Mouse (Mus musculus) kidney, postnatal 0 days (tissue): ENCODE measurements around the gene Padi1. TPM values are rescaled to one million over a fixed set of nuclear protein-coding genes. Genes with fewer than 3 reads are reported as not detected.

ENCODE experiments used
- ATAC-seq: fragments of 200-750 bp; cut with Nextera tagmentation; replicated peaks from 2 replicates; pipeline ENCODE4 v1.8.0; 2017; ENCODE audit warnings: low read depth, moderate number of reproducible peaks, moderate TSS enrichment, moderate library complexity; ENCODE audit not compliant: low FRiP score
- DNase-seq: peaks from one replicate; pipeline ENCODE4 v3.0.0-alpha.2; 2016; ENCODE audit warnings: low spot score
- H3K27ac ChIP-seq: fragments of 300-500 bp; sonication (generic); 2 replicates; pipeline ENCODE4 v1.5.1; 2014; ENCODE audit warnings: mild to moderate bottlenecking
- H3K27me3 ChIP-seq: fragments of 300-500 bp; sonication (generic); 2 replicates; pipeline ENCODE4 v1.6.1; 2014; ENCODE audit warnings: low read length, mixed read lengths; ENCODE audit not compliant: insufficient read depth
- H3K36me3 ChIP-seq: fragments of 300-500 bp; sonication (generic); 2 replicates; pipeline ENCODE4 v1.6.1; 2014; ENCODE audit warnings: low read length, mixed read lengths; ENCODE audit not compliant: insufficient read depth
- H3K4me1 ChIP-seq: fragments of 300-500 bp; sonication (generic); replicated peaks from 2 replicates; pipeline ENCODE4 v1.6.1; 2014; ENCODE audit warnings: antibody characterized with exemption, low read length, mixed read lengths; ENCODE audit not compliant: insufficient read depth
- H3K4me2 ChIP-seq: fragments of 300-500 bp; sonication (generic); 2 replicates; pipeline ENCODE4 v1.6.1; 2014; ENCODE audit warnings: mild to moderate bottlenecking, low read length, moderate library complexity, mixed read lengths
- H3K4me3 ChIP-seq: fragments of 300-500 bp; sonication (generic); replicated peaks from 2 replicates; pipeline ENCODE4 v1.5.1; 2014; ENCODE audit warnings: low read depth, low read length
- H3K9ac ChIP-seq: fragments of 300-500 bp; sonication (generic); 2 replicates; pipeline ENCODE4 v1.6.1; 2014; ENCODE audit warnings: low read depth, low read length
- H3K9me3 ChIP-seq: fragments of 300-500 bp; sonication (generic); replicated peaks from 2 replicates; pipeline ENCODE4 v1.6.1; 2016; ENCODE audit warnings: low read length, inconsistent platforms, mixed read lengths
- CTCF ChIP-seq: IDR thresholded peaks from 2 replicates; pipeline ENCODE4 v1.5.1; 2016; ENCODE audit warnings: antibody characterized with exemption, low read depth, mild to moderate bottlenecking, moderate library complexity
- WGBS: fragments of 180-500 bp; shearing (Covaris S2); extraction: QIAGEN DNeasy Blood & Tissue Kit; methylation state at CpG from one replicate; pipeline ENCODE4 v1.1.7; 2014; 5-methylcytosine and 5-hydroxymethylcytosine counted together
- polyA plus RNA-seq: library from polyadenylated mRNA; unstranded; fragments of >200 nt; fragmentation: Nextera tagmentation; extraction: Ambion mirVana; gene quantifications from 2 replicates; pipeline ENCODE4 v1.2.1, GENCODE M21; 2015

Padi1 gene
- polyA plus RNA-seq, 1 experiment from 2014 or later, result 0.28 TPM

DNA sequence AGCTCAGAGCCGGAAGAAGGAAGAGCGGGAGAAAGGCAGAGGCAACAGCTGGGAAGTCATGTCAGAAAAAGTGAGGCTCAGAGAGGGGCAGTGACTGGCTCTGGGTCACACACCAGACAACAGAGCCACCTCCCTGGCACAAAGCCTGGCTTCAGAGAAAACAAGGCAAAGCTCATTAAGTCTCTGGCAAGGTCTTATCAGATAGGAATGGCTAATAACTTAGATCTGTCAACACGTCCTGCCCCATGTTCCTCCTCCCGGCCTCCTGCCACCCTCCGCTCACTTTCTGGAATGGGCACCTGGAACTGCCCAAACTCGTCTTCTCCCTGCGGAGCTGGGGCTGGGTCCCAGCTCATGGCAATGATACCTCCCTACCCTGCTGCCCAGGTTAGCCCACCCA lies 12.2 kb upstream of the Padi1 start:
- no peak overlapping the region for H3K4me2 ChIP-seq
- H3K4me1 ChIP-seq, result no peaks in the 10 kb centered on the region
- H3K4me3 ChIP-seq, result no peak overlapping the region
- ATAC-seq (no peak), DNase-seq (no peak)
- WGBS, result 72% methylated on average over 7 of the region's 7 CpGs
- no peak for TF ChIP-seq CTCF
- no peaks in the 10 kb centered on the region for H3K36me3 ChIP-seq
- no peaks in the 10 kb centered on the region for H3K27me3 ChIP-seq
- no peak overlapping the region for H3K27ac ChIP-seq
- no peak overlapping the region for H3K9ac ChIP-seq
- H3K9me3 ChIP-seq, result no peaks in the 10 kb centered on the region

DNA sequence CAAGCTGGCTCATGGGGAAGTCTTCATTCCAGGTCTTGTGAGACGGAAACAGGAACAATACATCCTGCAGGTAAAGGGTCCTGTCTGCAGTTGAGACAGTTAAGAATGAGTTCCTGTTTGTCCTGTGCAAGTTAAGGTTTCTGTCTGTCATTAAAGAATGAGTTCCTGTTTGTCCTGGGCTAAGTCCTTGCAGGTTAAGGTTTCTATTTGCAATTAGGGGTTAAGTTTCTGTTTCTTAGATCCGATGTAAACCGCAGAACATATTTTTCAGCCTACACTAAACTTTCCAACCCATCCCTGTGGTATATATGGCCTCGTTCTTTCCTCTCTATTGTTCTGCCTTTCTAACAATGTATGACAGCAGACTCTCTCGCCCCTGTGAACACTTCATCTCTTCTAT lies 11.5 kb upstream of the Padi1 start:
- ATAC-seq, result no peak
- WGBS, result 71% methylated on average over 5 of the region's 5 CpGs

DNA sequence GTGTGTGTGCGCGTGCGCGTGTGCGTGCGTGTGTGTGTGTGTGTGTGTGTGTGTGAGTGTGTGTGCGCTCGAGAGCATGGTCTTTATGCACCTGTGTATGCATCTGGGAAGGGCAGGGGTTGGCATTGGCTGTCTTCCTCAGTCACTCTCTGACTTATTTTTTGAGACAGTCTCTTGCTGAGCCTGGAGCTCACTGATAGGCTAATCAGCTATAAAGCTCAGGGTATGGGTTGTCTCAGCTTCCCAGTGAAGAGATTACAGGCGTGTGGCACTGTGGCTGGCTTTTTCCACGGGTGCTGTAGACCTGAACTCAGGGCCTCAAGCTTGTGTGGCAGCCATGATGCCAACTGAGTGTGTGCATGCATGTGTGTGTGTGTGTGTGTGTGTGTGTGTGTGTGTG lies 9.6 kb upstream of the Padi1 start:
- no peaks in the 10 kb centered on the region for H3K9me3 ChIP-seq
- no peak overlapping the region for H3K4me2 ChIP-seq
- H3K27me3 ChIP-seq, result no peaks in the 10 kb centered on the region
- no peak overlapping the region for H3K4me3 ChIP-seq
- ATAC-seq, result no peak
- WGBS, result 89% methylated on average over 10 of the region's 10 CpGs
- H3K4me1 ChIP-seq, result no peaks in the 10 kb centered on the region
- no peak for DNase-seq
- TF ChIP-seq CTCF, result no peak
- H3K36me3 ChIP-seq, result no peaks in the 10 kb centered on the region
- H3K9ac ChIP-seq, result no peak overlapping the region
- H3K27ac ChIP-seq, result no peak overlapping the region

More for the DNA sequence above, 11.5 kb upstream of the Padi1 start:
- H3K4me2 ChIP-seq, result no peak overlapping the region
- no peaks in the 10 kb centered on the region for H3K36me3 ChIP-seq
- H3K4me1 ChIP-seq, result no peaks in the 10 kb centered on the region
- H3K27me3 ChIP-seq, result no peaks in the 10 kb centered on the region
- H3K9ac ChIP-seq, result no peak overlapping the region
- no peak for TF ChIP-seq CTCF
- H3K4me3 ChIP-seq, result no peak overlapping the region
- no peaks in the 10 kb centered on the region for H3K9me3 ChIP-seq
- DNase-seq, result no peak
- no peak overlapping the region for H3K27ac ChIP-seq

DNA sequence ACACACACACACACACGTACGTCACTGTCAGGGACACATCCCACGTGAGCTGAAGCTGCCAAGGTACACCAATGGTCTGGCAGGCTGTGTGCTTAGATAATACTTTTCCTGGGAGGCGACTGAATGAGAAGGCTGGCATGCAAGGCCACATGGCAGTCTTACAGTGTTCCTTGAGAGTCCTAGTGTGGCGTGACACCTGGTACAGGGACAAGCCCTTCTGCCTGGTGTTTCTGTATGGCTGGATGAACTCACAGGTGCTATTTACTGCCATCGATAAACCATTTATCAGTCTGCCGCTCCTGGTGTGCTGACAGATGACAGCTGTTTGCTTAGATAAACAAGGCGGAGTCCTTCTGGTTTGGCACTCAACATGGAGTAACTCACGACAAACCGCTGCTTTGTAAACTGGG lies 8.9 kb upstream of the Padi1 start:
- TF ChIP-seq CTCF, result no peak
- Histone ChIP-seq H3K36me3 (no peaks in the 10 kb centered on the region), H3K9me3 (no peaks in the 10 kb centered on the region), H3K4me1 (no peaks in the 10 kb centered on the region), H3K27me3 (no peaks in the 10 kb centered on the region), H3K9ac (no peak overlapping the region), H3K27ac (no peak overlapping the region), H3K4me3 (no peak overlapping the region), H3K4me2 (no peak overlapping the region)
- no peak for DNase-seq
- no peak for ATAC-seq
- 44% methylated on average over 10 of the region's 10 CpGs for WGBS

DNA sequence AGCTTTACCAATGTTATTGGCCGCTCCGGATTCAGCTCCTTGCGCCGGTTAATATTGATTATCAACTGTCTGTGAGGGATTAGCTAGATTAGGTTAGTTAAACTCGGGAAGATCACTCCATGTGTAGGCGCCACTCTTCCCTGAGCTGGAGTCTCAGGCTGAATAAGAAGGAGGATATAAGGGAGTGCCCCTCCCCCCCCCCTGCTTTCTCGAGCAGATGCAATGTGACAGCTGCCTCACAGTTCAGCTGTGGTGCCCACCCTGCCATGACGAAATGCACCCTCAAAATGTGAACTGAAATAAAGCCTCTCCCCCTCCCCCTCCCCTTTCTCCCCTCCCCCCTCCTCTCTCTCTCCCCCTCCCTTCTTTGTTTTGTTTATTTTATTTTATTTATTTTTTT lies 8.0 kb upstream of the Padi1 start:
- WGBS, result 66% methylated on average over 8 of the region's 8 CpGs
- H3K4me2 ChIP-seq, result no peak overlapping the region
- no peaks in the 10 kb centered on the region for H3K27me3 ChIP-seq
- H3K27ac ChIP-seq, result no peak overlapping the region
- no peak overlapping the region for H3K4me3 ChIP-seq
- no peak for DNase-seq
- no peaks in the 10 kb centered on the region for H3K4me1 ChIP-seq
- no peaks in the 10 kb centered on the region for H3K9me3 ChIP-seq
- no peaks in the 10 kb centered on the region for H3K36me3 ChIP-seq
- no peak for ATAC-seq
- TF ChIP-seq CTCF, result no peak
- no peak overlapping the region for H3K9ac ChIP-seq

DNA sequence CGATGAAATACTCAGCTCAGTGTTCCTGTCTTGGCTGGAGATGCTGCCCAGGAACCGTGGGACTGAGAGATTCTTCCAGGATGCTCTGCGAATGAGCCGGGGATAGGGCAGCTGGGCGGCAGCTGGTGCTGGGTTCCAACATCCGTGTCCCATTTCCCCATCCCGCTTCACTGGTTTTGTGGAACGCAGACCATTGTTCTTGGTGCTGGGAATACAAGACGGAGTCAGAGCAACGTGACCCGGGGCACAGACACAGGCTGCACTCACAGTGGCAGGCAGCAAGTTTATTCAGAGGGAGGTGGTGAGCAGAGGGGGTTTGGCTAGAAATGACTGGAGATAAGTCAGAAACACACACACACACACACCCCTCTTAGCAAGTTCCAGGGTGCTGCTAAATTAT lies 3.7 kb upstream of the Padi1 start:
- H3K27ac ChIP-seq, result no peak overlapping the region
- TF ChIP-seq CTCF, result no peak
- WGBS, result 72% methylated on average over 11 of the region's 11 CpGs
- H3K4me2 ChIP-seq, result no peak overlapping the region
- ATAC-seq (no peak), DNase-seq (no peak)
- H3K9me3 ChIP-seq, result no peaks in the 10 kb centered on the region
- no peaks in the 10 kb centered on the region for H3K27me3 ChIP-seq
- no peak overlapping the region for H3K9ac ChIP-seq
- H3K36me3 ChIP-seq, result no peaks in the 10 kb centered on the region
- H3K4me1 ChIP-seq, result no peaks in the 10 kb centered on the region
- no peak overlapping the region for H3K4me3 ChIP-seq

DNA sequence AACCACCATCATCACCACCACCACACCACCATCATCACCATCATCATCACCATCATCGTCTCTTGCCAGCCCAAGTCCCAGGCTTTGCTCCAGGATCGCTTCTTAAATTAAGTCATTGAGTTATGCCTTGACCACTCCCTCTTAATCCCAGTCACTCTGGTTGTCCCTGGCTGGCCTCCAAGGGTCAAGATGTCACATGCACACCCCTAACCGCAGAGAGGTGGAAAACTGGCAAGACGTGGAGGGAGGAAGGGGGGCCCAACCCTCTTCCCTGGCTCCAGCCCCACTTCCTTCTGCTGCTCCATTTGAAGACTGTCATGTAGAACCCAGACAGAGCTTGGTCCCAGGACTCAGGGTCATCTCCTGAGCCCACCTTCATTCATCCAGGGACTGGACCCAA lies 587 bp downstream of the Padi1 start:
- WGBS, result 44% methylated on average over 4 of the region's 4 CpGs
- Histone ChIP-seq H3K9me3 (no peaks in the 10 kb centered on the region), H3K27me3 (no peaks in the 10 kb centered on the region), H3K4me2 (no peak overlapping the region), H3K27ac (no peak overlapping the region), H3K4me3 (no peak overlapping the region), H3K36me3 (no peaks in the 10 kb centered on the region), H3K9ac (no peak overlapping the region), H3K4me1 (no peaks in the 10 kb centered on the region)
- TF ChIP-seq CTCF, result no peak
- DNase-seq (no peak), ATAC-seq (no peak)
